Mouse (Mus musculus): ENCODE results near the gene Cep350. TPM values are rescaled to one million over a fixed set of nuclear protein-coding genes. Genes with fewer than 3 reads are reported as not detected.

Gene Cep350
- total and polyA plus RNA-seq, 2 experiments = 2.4 to 11.7 TPM

DNA sequence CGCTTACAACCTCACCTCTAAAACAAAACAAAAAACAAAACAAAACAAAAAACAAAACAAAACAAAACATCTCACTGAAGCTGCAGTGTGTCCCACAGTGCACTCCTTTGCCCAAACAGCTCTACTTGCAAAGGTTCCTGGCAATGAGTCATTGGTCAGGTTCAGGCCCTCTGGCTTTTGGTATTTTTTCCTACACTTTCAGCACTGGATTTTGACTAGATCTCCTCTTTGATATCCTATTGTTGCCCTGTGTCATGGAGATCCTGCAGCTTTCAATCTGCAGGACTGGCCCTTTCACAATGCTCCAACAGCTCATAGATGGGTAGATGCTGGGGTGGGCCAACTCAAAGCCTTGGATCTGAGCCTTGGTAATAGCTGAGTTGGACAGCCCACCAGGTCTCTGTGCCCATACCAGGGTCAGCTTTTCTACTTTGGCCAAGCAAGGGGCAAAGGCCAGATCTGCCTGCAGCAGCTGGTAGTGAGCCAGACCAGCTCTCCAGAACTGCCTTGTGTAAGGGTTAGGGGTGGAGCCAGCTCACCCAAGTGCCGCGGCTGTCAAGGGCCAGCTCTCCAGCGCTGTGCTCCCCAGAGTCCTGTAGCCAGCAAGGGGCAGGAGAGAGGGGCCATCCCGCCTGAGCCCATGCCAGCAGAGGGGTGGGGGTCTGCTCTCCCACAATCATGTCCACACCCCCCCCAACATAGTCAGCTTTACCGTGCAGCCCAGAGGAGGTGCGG is 30.3 kb upstream of the Cep350 start:
- H3K4me1 ChIP-seq (ENCODE audit: control insufficient read depth, insufficient read depth, low read length) = peaks cover 4% of the 10 kb centered on the region
- H3K9ac ChIP-seq (ENCODE audit: low read depth, low read length) = 0 out of 2 replicates have a peak overlapping the region, but pooled peaks have one; percentile 26
- no peak overlapping the region for H3K4me3 ChIP-seq (ENCODE audit: insufficient read depth, low read depth, low read length)
- WGBS = 46% methylated on average over 7 of the region's 7 CpGs
- H3K27me3 ChIP-seq (ENCODE audit: control insufficient read depth, insufficient read depth, low read length) = no peaks in the 10 kb centered on the region
- no peaks in the 10 kb centered on the region for H3K79me2 ChIP-seq (ENCODE audit: control insufficient read depth, insufficient read depth, low read length)
- peaks cover 20% of the 10 kb centered on the region; the same call in 1 of the 2 replicates for H3K36me3 ChIP-seq (ENCODE audit: control insufficient read depth, insufficient read depth, low read length)
- peak; percentile 87 for DNase-seq (ENCODE audit: extremely low read depth, low read depth, low spot score)
- H3K27ac ChIP-seq (replicated peaks; ENCODE audit: insufficient read depth, low read depth, low read length) = peak overlapping the region; percentile 70
- TF ChIP-seq POLR2A (IDR thresholded peaks at IDR 0.05; ENCODE audit: extremely low read depth, insufficient read depth, low read length) (no peak), CTCF (IDR thresholded peaks at IDR 0.05; ENCODE audit: low read depth, low read length) (no peak)

DNA sequence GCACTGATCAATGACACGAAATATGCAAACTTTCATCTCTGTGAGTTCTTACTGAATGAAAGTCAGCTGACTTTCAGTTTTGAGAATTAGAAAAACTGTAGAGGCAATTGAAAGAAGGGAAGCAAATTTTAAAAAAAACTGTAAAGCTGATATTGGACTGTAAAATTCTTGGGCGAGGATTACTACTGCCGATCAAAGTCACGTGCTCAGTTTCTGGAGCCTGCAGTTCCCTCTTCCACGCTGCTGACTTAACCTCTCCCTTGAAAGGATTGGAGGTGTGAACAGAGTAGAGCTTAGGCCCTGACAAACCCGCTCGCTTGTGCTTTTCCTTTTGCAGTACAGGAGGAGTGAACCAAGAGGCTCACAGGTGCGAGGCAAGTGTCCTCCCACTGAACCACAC is 29.3 kb upstream of the Cep350 start:
- Histone ChIP-seq H3K4me1 (ENCODE audit: control insufficient read depth, insufficient read depth, low read length) (peaks cover 4% of the 10 kb centered on the region), H3K79me2 (ENCODE audit: control insufficient read depth, insufficient read depth, low read length) (no peaks in the 10 kb centered on the region), H3K27ac (replicated peaks; ENCODE audit: insufficient read depth, low read depth, low read length) (no peak overlapping the region), H3K9ac (ENCODE audit: low read depth, low read length) (no peak overlapping the region), H3K36me3 (ENCODE audit: control insufficient read depth, insufficient read depth, low read length) (peaks cover 14% of the 10 kb centered on the region; the same call in 1 of the 2 replicates), H3K4me3 (ENCODE audit: insufficient read depth, low read depth, low read length) (no peak overlapping the region), H3K27me3 (ENCODE audit: control insufficient read depth, insufficient read depth, low read length) (no peaks in the 10 kb centered on the region)
- TF ChIP-seq POLR2A (IDR thresholded peaks at IDR 0.05; ENCODE audit: extremely low read depth, insufficient read depth, low read length) (no peak), CTCF (IDR thresholded peaks at IDR 0.05; ENCODE audit: low read depth, low read length) (no peak)
- 93% methylated on average over 8 of the region's 8 CpGs for WGBS
- peak; percentile 24 for DNase-seq (ENCODE audit: extremely low read depth, low read depth, low spot score)

GRCm38 (mm10) chr1:155995612-155996011 is 22.6 kb upstream of the Cep350 start:
- H3K27me3 ChIP-seq (ENCODE audit: control insufficient read depth, insufficient read depth, low read length) = no peaks in the 10 kb centered on the region
- peaks cover 2% of the 10 kb centered on the region; the same call in 1 of the 2 replicates for H3K4me1 ChIP-seq (ENCODE audit: control insufficient read depth, insufficient read depth, low read length)
- H3K27ac ChIP-seq (replicated peaks; ENCODE audit: insufficient read depth, low read depth, low read length) = no peak overlapping the region
- WGBS = 23% methylated on average over 2 of the region's 2 CpGs
- no peaks in the 10 kb centered on the region for H3K36me3 ChIP-seq (ENCODE audit: control insufficient read depth, insufficient read depth, low read length)
- no peak for TF ChIP-seq POLR2A (IDR thresholded peaks at IDR 0.05; ENCODE audit: extremely low read depth, insufficient read depth, low read length)
- TF ChIP-seq CTCF (IDR thresholded peaks at IDR 0.05; ENCODE audit: low read depth, low read length) = no peak
- no peak overlapping the region for H3K9ac ChIP-seq (ENCODE audit: low read depth, low read length)
- H3K4me3 ChIP-seq (ENCODE audit: insufficient read depth, low read depth, low read length) = no peak overlapping the region
- DNase-seq (ENCODE audit: extremely low read depth, low read depth, low spot score) = peak; percentile 70
- no peaks in the 10 kb centered on the region for H3K79me2 ChIP-seq (ENCODE audit: control insufficient read depth, insufficient read depth, low read length)

DNA sequence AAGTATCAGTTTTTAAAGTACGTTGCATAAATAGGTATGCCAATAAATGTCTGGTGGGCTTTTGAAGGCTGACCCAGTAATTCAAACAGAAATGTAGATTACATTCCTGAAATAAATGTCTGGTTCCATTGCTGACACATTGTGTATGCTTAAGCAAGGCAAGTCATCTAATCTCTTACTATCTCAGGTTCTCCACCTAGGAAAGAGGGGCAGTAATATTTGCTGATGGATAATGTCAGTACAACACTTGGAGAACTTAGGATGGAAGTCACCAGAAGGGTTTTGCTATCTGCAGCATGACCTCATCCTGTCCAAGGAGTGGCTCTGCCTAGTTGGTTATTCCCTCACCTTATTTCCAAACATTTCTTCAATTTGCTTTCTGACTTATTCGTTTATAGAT is 21.5 kb upstream of the Cep350 start:
- H3K9ac ChIP-seq (ENCODE audit: low read depth, low read length) = no peak overlapping the region
- H3K36me3 ChIP-seq (ENCODE audit: control insufficient read depth, insufficient read depth, low read length) = no peaks in the 10 kb centered on the region
- WGBS = 61% methylated on average over 2 of the region's 2 CpGs
- H3K4me1 ChIP-seq (ENCODE audit: control insufficient read depth, insufficient read depth, low read length) = peaks cover 2% of the 10 kb centered on the region; the same call in 1 of the 2 replicates
- DNase-seq (ENCODE audit: extremely low read depth, low read depth, low spot score) = no peak
- H3K4me3 ChIP-seq (ENCODE audit: insufficient read depth, low read depth, low read length) = no peak overlapping the region
- no peaks in the 10 kb centered on the region for H3K27me3 ChIP-seq (ENCODE audit: control insufficient read depth, insufficient read depth, low read length)
- TF ChIP-seq CTCF (IDR thresholded peaks at IDR 0.05; ENCODE audit: low read depth, low read length) (no peak), POLR2A (IDR thresholded peaks at IDR 0.05; ENCODE audit: extremely low read depth, insufficient read depth, low read length) (no peak)
- H3K79me2 ChIP-seq (ENCODE audit: control insufficient read depth, insufficient read depth, low read length) = no peaks in the 10 kb centered on the region
- no peak overlapping the region for H3K27ac ChIP-seq (replicated peaks; ENCODE audit: insufficient read depth, low read depth, low read length)

DNA sequence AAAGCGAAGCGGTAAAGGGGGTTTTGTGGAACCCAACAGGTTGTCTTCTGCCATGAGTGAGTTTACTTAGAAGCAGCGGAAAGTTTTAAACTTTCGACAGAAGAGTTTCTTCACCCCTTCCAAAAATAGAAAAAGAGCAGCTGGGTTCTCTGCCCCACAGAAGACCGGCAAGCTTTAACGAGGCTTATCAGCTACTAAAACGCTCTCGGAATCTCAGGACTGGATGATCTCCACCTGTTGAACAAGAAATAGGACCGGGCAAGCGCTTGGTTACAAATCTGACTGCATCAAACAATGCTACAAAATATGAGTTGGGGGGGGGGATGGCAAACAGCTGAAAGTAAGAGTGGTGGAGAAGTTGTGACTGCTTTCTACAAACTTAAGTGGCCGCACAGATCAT is 17.3 kb upstream of the Cep350 start:
- Histone ChIP-seq H3K36me3 (ENCODE audit: control insufficient read depth, insufficient read depth, low read length) (no peaks in the 10 kb centered on the region), H3K9ac (ENCODE audit: low read depth, low read length) (no peak overlapping the region), H3K4me3 (ENCODE audit: insufficient read depth, low read depth, low read length) (no peak overlapping the region), H3K27ac (replicated peaks; ENCODE audit: insufficient read depth, low read depth, low read length) (no peak overlapping the region), H3K4me1 (ENCODE audit: control insufficient read depth, insufficient read depth, low read length) (peaks cover 2% of the 10 kb centered on the region; the same call in 1 of the 2 replicates), H3K27me3 (ENCODE audit: control insufficient read depth, insufficient read depth, low read length) (no peaks in the 10 kb centered on the region), H3K79me2 (ENCODE audit: control insufficient read depth, insufficient read depth, low read length) (no peaks in the 10 kb centered on the region)
- no peak for DNase-seq (ENCODE audit: extremely low read depth, low read depth, low spot score)
- 83% methylated on average over 11 of the region's 11 CpGs for WGBS
- TF ChIP-seq CTCF (IDR thresholded peaks at IDR 0.05; ENCODE audit: low read depth, low read length) (no peak), POLR2A (IDR thresholded peaks at IDR 0.05; ENCODE audit: extremely low read depth, insufficient read depth, low read length) (no peak)

DNA sequence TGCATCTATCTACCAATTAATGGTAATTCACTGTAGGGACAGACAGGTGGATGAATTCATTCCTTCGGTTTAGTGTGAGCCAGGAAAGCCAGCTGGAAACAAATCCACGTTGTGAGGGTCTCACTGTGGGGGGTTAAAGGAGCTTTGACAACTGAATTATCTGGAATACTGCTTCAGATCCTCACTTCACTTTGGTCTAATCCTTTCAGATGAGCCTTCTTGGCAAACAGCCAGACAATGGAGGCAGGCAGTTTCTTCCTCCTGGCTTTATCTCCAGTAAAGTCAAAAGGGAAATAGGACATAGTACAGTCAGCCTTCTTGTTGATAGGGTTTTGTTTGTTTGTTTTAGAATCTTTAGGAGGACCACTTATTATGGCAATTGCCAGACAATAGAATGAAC is 16.3 kb upstream of the Cep350 start:
- no peak overlapping the region for H3K4me3 ChIP-seq (ENCODE audit: insufficient read depth, low read depth, low read length)
- H3K79me2 ChIP-seq (ENCODE audit: control insufficient read depth, insufficient read depth, low read length) = no peaks in the 10 kb centered on the region
- H3K9ac ChIP-seq (ENCODE audit: low read depth, low read length) = no peak overlapping the region
- no peaks in the 10 kb centered on the region for H3K27me3 ChIP-seq (ENCODE audit: control insufficient read depth, insufficient read depth, low read length)
- no peaks in the 10 kb centered on the region for H3K36me3 ChIP-seq (ENCODE audit: control insufficient read depth, insufficient read depth, low read length)
- H3K4me1 ChIP-seq (ENCODE audit: control insufficient read depth, insufficient read depth, low read length) = no peaks in the 10 kb centered on the region
- H3K27ac ChIP-seq (replicated peaks; ENCODE audit: insufficient read depth, low read depth, low read length) = no peak overlapping the region
- TF ChIP-seq CTCF (IDR thresholded peaks at IDR 0.05; ENCODE audit: low read depth, low read length) (no peak), POLR2A (IDR thresholded peaks at IDR 0.05; ENCODE audit: extremely low read depth, insufficient read depth, low read length) (no peak)
- DNase-seq (ENCODE audit: extremely low read depth, low read depth, low spot score) = no peak
- 43% methylated on average over 2 of the region's 2 CpGs for WGBS
